Mouse (Mus musculus) neural tube, embryonic 14.5 days (tissue): ENCODE measurements at regions not wholly inside any gene's neighbourhood (a gene's known extent, or its start where the extent isn't known, plus 50 kb on each side); places are given as distances from the start of the nearest gene placed in this dataset.

Experiments
- ATAC-seq: fragments of 200-750 bp; cut with Nextera tagmentation; 2 replicates; pipeline ENCODE4 v1.8.0; 2017; ENCODE audit warnings: low read depth, mild to moderate bottlenecking, moderate TSS enrichment, moderate library complexity
- H3K27ac ChIP-seq: fragments of 300-500 bp; sonication (generic); 2 replicates; pipeline ENCODE4 v1.5.1; 2014; ENCODE audit warnings: low read depth, mild to moderate bottlenecking, control low read depth, low read length, moderate library complexity, mixed read lengths
- H3K27me3 ChIP-seq: fragments of 300-500 bp; sonication (generic); 2 replicates; pipeline ENCODE4 v1.6.1; 2014; ENCODE audit warnings: low read length; ENCODE audit not compliant: control insufficient read depth, insufficient read depth
- H3K36me3 ChIP-seq: fragments of 300-500 bp; sonication (generic); 2 replicates; pipeline ENCODE4 v1.6.1; 2014; ENCODE audit warnings: low read length, mixed read lengths; ENCODE audit not compliant: control insufficient read depth, insufficient read depth
- H3K4me1 ChIP-seq: fragments of 300-500 bp; sonication (generic); 2 replicates; pipeline ENCODE4 v1.6.1; 2014; ENCODE audit warnings: low read length; ENCODE audit not compliant: control insufficient read depth, insufficient read depth
- H3K4me2 ChIP-seq: fragments of 300-500 bp; sonication (generic); 2 replicates; pipeline ENCODE4 v1.6.1; 2014; ENCODE audit warnings: mild to moderate bottlenecking, low read depth, low read length, control low read depth
- H3K4me3 ChIP-seq: fragments of 300-500 bp; sonication (generic); 2 replicates; pipeline ENCODE4 v1.5.1; 2014; ENCODE audit warnings: low read depth, low read length, control low read depth, mixed read lengths
- H3K9ac ChIP-seq: fragments of 300-500 bp; sonication (generic); replicated peaks from 2 replicates; pipeline ENCODE4 v1.6.1; 2014; ENCODE audit warnings: low read depth, mild to moderate bottlenecking, control low read depth, low read length, mixed read lengths
- H3K9me3 ChIP-seq: fragments of 300-500 bp; sonication (generic); 2 replicates; pipeline ENCODE4 v1.6.1; 2016; ENCODE audit warnings: low read length; ENCODE audit not compliant: control insufficient read depth
- WGBS: fragments of 180-500 bp; shearing (Covaris S2); extraction: QIAGEN DNeasy Blood & Tissue Kit; methylation state at CpG from one replicate; pipeline ENCODE4 v1.1.7; 2014; 5-methylcytosine and 5-hydroxymethylcytosine counted together

- Histone ChIP-seq H3K27me3 (no peaks in the 10 kb centered on the region), H3K27ac (no peak overlapping the region), H3K4me1 (no peaks in the 10 kb centered on the region), H3K36me3 (no peaks in the 10 kb centered on the region), H3K9me3 (no peaks in the 10 kb centered on the region), H3K4me3 (no peak overlapping the region), H3K9ac (no peak overlapping the region), H3K4me2 (no peak overlapping the region)
- ATAC-seq: no peak
- 70% methylated on average over 7 of the region's 7 CpGs for whole genome bisulfite sequencing
These were observed 149.4 kb upstream of the Cdkn2b start for GRCm38 (mm10) chr4:89460170-89460762.

- Histone ChIP-seq H3K4me3 (no peak overlapping the region), H3K4me2 (no peak overlapping the region), H3K4me1 (no peaks in the 10 kb centered on the region), H3K27ac (no peak overlapping the region), H3K9ac (no peak overlapping the region), H3K9me3 (no peaks in the 10 kb centered on the region), H3K36me3 (no peaks in the 10 kb centered on the region), H3K27me3 (no peaks in the 10 kb centered on the region)
- no peak for ATAC-seq
- WGBS: 86% methylated on average over 1 of the region's 1 CpGs
These were observed 148.5 kb upstream of the Cdkn2b start for GRCm38 (mm10) chr4:89459346-89459666.

DNA sequence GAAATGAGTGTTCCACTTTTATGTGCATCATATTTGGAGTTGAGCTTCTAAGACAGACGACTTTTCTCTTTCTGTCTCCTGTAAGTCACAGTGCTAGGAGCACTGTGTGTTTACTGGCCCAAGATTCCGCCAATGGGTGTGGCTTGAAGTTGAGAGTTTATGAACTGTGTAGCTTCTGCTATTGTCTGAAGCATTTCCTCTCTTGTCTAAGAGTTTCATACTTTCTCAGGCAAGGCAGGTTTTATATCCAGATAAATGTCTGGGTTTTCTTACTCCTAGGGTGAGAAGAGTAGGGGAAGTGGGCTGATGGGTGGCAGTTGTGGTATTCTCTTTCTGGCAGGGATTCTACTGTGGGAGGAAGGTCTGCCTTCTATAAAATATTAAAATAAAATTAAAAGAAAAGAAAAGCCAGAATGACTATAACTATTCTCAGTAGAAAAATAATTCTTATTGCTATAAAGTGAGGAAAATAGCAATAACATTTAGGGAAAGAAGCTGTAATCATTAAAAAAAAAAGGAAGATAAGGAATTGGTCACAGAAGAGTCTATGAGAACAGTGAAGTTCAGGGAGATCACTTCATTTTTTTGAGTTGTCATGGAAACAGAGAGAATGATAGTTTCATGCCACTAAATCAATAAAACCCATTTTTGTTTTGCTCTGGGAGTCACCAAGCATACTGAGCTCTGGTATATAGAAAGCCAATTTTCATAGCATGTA lies 147.9 kb upstream of the Cdkn2b start:
- H3K9ac ChIP-seq: no peak overlapping the region
- no peak for ATAC-seq
- 69% methylated on average over 2 of the region's 2 CpGs for WGBS
- H3K27me3 ChIP-seq: no peaks in the 10 kb centered on the region
- H3K27ac ChIP-seq: no peak overlapping the region
- H3K9me3 ChIP-seq: no peaks in the 10 kb centered on the region
- no peak overlapping the region for H3K4me3 ChIP-seq
- H3K4me2 ChIP-seq: no peak overlapping the region
- H3K36me3 ChIP-seq: no peaks in the 10 kb centered on the region
- no peaks in the 10 kb centered on the region for H3K4me1 ChIP-seq

- Histone ChIP-seq H3K27ac (no peak overlapping the region), H3K4me2 (no peak overlapping the region), H3K36me3 (no peaks in the 10 kb centered on the region), H3K27me3 (no peaks in the 10 kb centered on the region), H3K9me3 (no peaks in the 10 kb centered on the region), H3K4me3 (no peak overlapping the region), H3K9ac (no peak overlapping the region), H3K4me1 (no peaks in the 10 kb centered on the region)
- ATAC-seq: no peak
- WGBS: 86% methylated on average over 2 of the region's 2 CpGs
These were observed 147.0 kb upstream of the Cdkn2b start for GRCm38 (mm10) chr4:89457861-89458260.

DNA sequence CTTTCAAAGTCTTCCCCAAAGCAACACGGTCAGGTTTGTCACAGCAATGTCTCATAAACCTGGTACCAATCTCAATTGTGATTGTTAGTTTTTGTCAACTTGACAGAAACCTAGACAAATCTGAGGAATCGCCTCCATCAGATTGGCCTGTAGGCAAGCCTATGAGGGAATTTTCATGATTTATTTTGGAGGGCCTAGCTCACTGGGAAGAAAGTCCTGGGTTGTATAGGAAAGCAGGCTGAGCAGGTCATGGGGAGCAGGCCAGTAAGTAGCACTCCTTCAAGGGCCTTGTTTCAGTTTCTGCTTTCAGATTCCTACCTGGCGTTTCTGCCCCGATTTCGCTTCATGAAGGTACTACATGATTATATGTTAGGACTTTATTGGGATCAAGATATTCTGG lies 144.1 kb upstream of the Cdkn2b start:
- Histone ChIP-seq H3K36me3 (no peaks in the 10 kb centered on the region), H3K9me3 (no peaks in the 10 kb centered on the region), H3K27me3 (no peaks in the 10 kb centered on the region), H3K9ac (no peak overlapping the region), H3K4me2 (no peak overlapping the region), H3K4me3 (no peak overlapping the region), H3K4me1 (no peaks in the 10 kb centered on the region), H3K27ac (no peak overlapping the region)
- 94% methylated on average over 5 of the region's 5 CpGs for WGBS
- no peak for ATAC-seq

GRCm38 (mm10) chr4:89453051-89453450 lies 142.2 kb upstream of the Cdkn2b start:
- Histone ChIP-seq H3K9ac (no peak overlapping the region), H3K4me2 (no peak overlapping the region), H3K9me3 (no peaks in the 10 kb centered on the region), H3K27me3 (no peaks in the 10 kb centered on the region), H3K4me3 (no peak overlapping the region), H3K27ac (no peak overlapping the region), H3K4me1 (no peaks in the 10 kb centered on the region), H3K36me3 (no peaks in the 10 kb centered on the region)
- no peak for ATAC-seq

- no peak overlapping the region for H3K4me3 ChIP-seq
- no peak overlapping the region for H3K4me2 ChIP-seq
- H3K9ac ChIP-seq: no peak overlapping the region
- no peaks in the 10 kb centered on the region for H3K27me3 ChIP-seq
- ATAC-seq: no peak
- no peak overlapping the region for H3K27ac ChIP-seq
- H3K4me1 ChIP-seq: no peaks in the 10 kb centered on the region
- no peaks in the 10 kb centered on the region for H3K36me3 ChIP-seq
- H3K9me3 ChIP-seq: no peaks in the 10 kb centered on the region
- 15% methylated on average over 2 of the region's 2 CpGs for WGBS
These were observed 140.9 kb upstream of the Cdkn2b start for GRCm38 (mm10) chr4:89451741-89452140.

GRCm38 (mm10) chr4:89446765-89447487 lies 136.1 kb upstream of the Cdkn2b start:
- H3K27ac ChIP-seq: no peak overlapping the region
- H3K4me3 ChIP-seq: no peak overlapping the region
- H3K4me1 ChIP-seq: no peaks in the 10 kb centered on the region
- no peaks in the 10 kb centered on the region for H3K36me3 ChIP-seq
- no peaks in the 10 kb centered on the region for H3K9me3 ChIP-seq
- no peak overlapping the region for H3K4me2 ChIP-seq
- 55% methylated on average over 8 of the region's 8 CpGs for WGBS
- ATAC-seq: no peak
- H3K27me3 ChIP-seq: no peaks in the 10 kb centered on the region
- H3K9ac ChIP-seq: no peak overlapping the region

- Histone ChIP-seq H3K4me1 (no peaks in the 10 kb centered on the region), H3K4me2 (no peak overlapping the region), H3K27me3 (no peaks in the 10 kb centered on the region), H3K9me3 (no peaks in the 10 kb centered on the region), H3K4me3 (no peak overlapping the region), H3K27ac (no peak overlapping the region), H3K9ac (no peak overlapping the region), H3K36me3 (no peaks in the 10 kb centered on the region)
- ATAC-seq: no peak
- 68% methylated on average over 6 of the region's 6 CpGs for WGBS
These were observed 135.4 kb upstream of the Cdkn2b start for GRCm38 (mm10) chr4:89446156-89446716.
